In genomic region chr15:85684875-85685274, GRCm38 (mm10) we compare ENCODE assay signal across 14 mouse cellular contexts. TPM values are rescaled to one million over a fixed set of nuclear protein-coding genes. Genes with fewer than 3 reads are reported as not detected.
DNase-seq lines count a peak whose midpoint lies in the region; TF ChIP-seq lines count a peak whose summit lies in the region.
"Had no signal": no experiment of that assay in that cellular context is flagged by ENCODE, and none has a peak within 500 bp of the region (broad histone marks: within the 10 kb centered on the region; RNA-seq: fewer than 3 reads in every experiment).

No protein-coding gene starts in this region.

- peaks cover 100% of the 10 kb centered on the region for H3K79me2 ChIP-seq in C2C12 (ENCODE audit: control insufficient read depth, insufficient read depth)

- TF ChIP-seq POLR2A in kidney, adult 2 months (IDR thresholded peaks at IDR 0.05; ENCODE audit: low read depth, low read length), result no peak

- H3K36me3 ChIP-seq in kidney, adult 2 months (ENCODE audit: control insufficient read depth, insufficient read depth, low read length), result peaks cover 11% of the 10 kb centered on the region; the same call in 1 of the 2 replicates
- H3K36me3 ChIP-seq in C2C12 (ENCODE audit: control insufficient read depth, insufficient read depth), result peaks cover 98% of the 10 kb centered on the region

- no peak overlapping the region for H3K4me3 ChIP-seq in kidney, adult 2 months (ENCODE audit: insufficient read depth, low read depth, low read length)
- peak overlapping the region; percentile 40 for H3K4me3 ChIP-seq in C2C12 (ENCODE audit: insufficient read depth, poor library complexity, severe bottlenecking)
- H3K4me3 ChIP-seq: stomach, embryonic 15.5 days had no signal

- WGBS in kidney, adult 2 months, result 19% methylated on average over 5 of the region's 5 CpGs

- TF ChIP-seq CTCF in kidney, adult 2 months (conservative IDR thresholded peaks at IDR 0.05; ENCODE audit: insufficient read depth, insufficient read length, low read depth, low read length), result no peak
- no peak for TF ChIP-seq CTCF in C2C12 (IDR thresholded peaks at IDR 0.05; ENCODE audit: control insufficient read depth, insufficient read depth, insufficient read length)

- peak overlapping the region; percentile 66 for H3ac ChIP-seq in C2C12 (ENCODE audit: control insufficient read depth, insufficient read length, low read depth)

- peak overlapping the region; percentile 80 for H3K27ac ChIP-seq in kidney, adult 2 months (ENCODE audit: insufficient read depth, low read depth, low read length)
- H3K27ac ChIP-seq: macrophage had no signal

- peaks cover 98% of the 10 kb centered on the region for H3K79me3 ChIP-seq in C2C12 (ENCODE audit: low read depth)

- no peaks in the 10 kb centered on the region for H3K27me3 ChIP-seq in kidney, adult 2 months (replicated peaks; ENCODE audit: control insufficient read depth, insufficient read depth, low read length)
- H3K27me3 ChIP-seq in C2C12 (ENCODE audit: control insufficient read depth, insufficient read depth, insufficient read length), result no peaks in the 10 kb centered on the region
- H3K27me3 ChIP-seq: stomach, embryonic 15.5 days had no signal

- peaks cover 68% of the 10 kb centered on the region for H3K4me1 ChIP-seq in kidney, adult 2 months (ENCODE audit: control insufficient read depth, insufficient read depth, low read length)

- peak; percentile 44 for DNase-seq in adrenal gland, postnatal 25 days
- DNase-seq in adrenal gland, adult 2 months, result no peak
- DNase-seq in kidney, adult 2 months, result peak; percentile 64
- DNase-seq in kidney, adult 9 months, result no peak
- peak; percentile 66 for DNase-seq in lung, postnatal 25 days (ENCODE audit: low spot score)
- no peak for DNase-seq in adipocyte (ENCODE audit: low spot score)
- DNase-seq in spleen, postnatal 36 days (ENCODE audit: low spot score in 2 of 2), result no peak
- DNase-seq: cerebellum, adult 11 months; forebrain, postnatal 0 days had no signal

TF ChIP-seq in C2C12, 6 proteins besides CTCF, POLR2A, EP300 and RAD21:
- TF ChIP-seq CEBPB (IDR thresholded peaks at IDR 0.05; ENCODE audit: low read depth) (no peak), MAX (IDR thresholded peaks at IDR 0.05) (peak; percentile 83), USF1 (IDR thresholded peaks at IDR 0.05; ENCODE audit: low read depth) (no peak), MYOG (IDR thresholded peaks at IDR 0.05; ENCODE audit: control insufficient read depth, extremely low read depth, insufficient read length) (no peak)

RNA-seq across cellular contexts. Expression of gene Ppara, which starts 49.9 kb away (rescaled TPM):
- 28.5 and 42.3 TPM in 2 replicates for total RNA-seq in adrenal gland, postnatal 25 days (2021)
- total RNA-seq in adrenal gland, adult 2 months (2021), result 10 to 100 TPM; 37.2 to 48.9 TPM
- polyA plus RNA-seq in adrenal gland, adult 2 months (2012; rRNA removed), result 6.3 and 8.5 TPM in 2 replicates
- 31.3 and 32.5 TPM in 2 replicates for polyA plus RNA-seq in kidney, adult 2 months (2012; rRNA removed)
- 0.08 TPM for polyA plus RNA-seq in C2C12 (2012; fragmentation: generic; extraction: Trizol)
- total RNA-seq: hematopoietic stem cell, adult 5-6 weeks; monocyte, adult 5-6 weeks had no signal
- polyA plus RNA-seq: macrophage had no signal

Comparison
In these comparisons a context has a peak if more than half of its experiments do, and no peak if none do; other contexts are left out.
1. DNase-seq: peak in adrenal gland, postnatal 25 days (single experiment), kidney, adult 2 months (single experiment) and lung, postnatal 25 days (single experiment); none in adrenal gland, adult 2 months (single experiment), kidney, adult 9 months (single experiment), adipocyte (single experiment) and spleen, postnatal 36 days (0 of 2).